Mouse (Mus musculus) heart, adult 18-20 months (tissue): ENCODE measurements around the gene Serpinf2. TPM values are rescaled to one million over a fixed set of nuclear protein-coding genes. Genes with fewer than 3 reads are reported as not detected.

ENCODE experiments used
- DNase-seq, 2 experiments: peaks; one replicate each; pipeline ENCODE4 v3.0.0; 2021 to 2022; ENCODE audit warnings: mixed read lengths in 1 of 2
- long read RNA-seq, 2 experiments: library from polyadenylated mRNA; stranded (forward); transcript quantifications; one replicate each; pipeline ENCODE4 v2.0.0; 2021
- total RNA-seq, 2 experiments: library from RNA; stranded (reverse); gene quantifications; 2 replicates each; pipeline ENCODE4 v1.2.3; 2021

Serpinf2 gene
- total RNA-seq, result not detected
- long read RNA-seq, experiment 1, result 0 reads
- long read RNA-seq, experiment 2, result 0 reads

DNA sequence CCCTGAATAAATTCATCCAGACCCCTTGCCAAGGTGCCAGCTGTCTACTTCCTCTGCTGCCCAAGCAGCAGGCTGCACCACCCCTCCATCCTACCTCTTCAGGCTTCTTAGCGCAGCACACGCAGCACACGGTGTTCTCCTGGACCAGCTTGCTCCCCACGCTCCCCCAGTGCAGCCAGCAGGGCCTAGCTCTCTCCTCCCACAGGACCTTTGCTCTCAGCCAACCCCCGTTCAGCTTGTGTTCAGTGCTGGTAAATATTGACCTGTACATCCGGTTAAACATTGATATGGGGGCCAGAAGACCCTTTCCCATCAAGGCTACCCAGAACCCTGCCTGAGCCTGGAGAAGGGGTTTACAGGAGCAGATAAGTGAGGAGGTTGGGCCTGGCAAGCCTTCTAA lies at the start of gene Serpinf2:
Serpinf2 (minus strand) TSS at position 229 of the 400 bp plus-strand sequence.
- no peak for DNase-seq

GRCm38 (mm10) chr11:75487496-75487895 lies 48.1 kb upstream of the Serpinf2 start:
- no peak for DNase-seq

- DNase-seq, result peak; percentile 99 to 100
Observed at GRCm38 (mm10) chr11:75486601-75487285, 47.4 kb upstream of the Serpinf2 start, which contains the start of gene Prpf8. Gene Prpf8 (plus strand): TSS chr11:75486816.

- DNase-seq, result no peak
Observed at GRCm38 (mm10) chr11:75486192-75486591, 46.8 kb upstream of the Serpinf2 start.

DNA sequence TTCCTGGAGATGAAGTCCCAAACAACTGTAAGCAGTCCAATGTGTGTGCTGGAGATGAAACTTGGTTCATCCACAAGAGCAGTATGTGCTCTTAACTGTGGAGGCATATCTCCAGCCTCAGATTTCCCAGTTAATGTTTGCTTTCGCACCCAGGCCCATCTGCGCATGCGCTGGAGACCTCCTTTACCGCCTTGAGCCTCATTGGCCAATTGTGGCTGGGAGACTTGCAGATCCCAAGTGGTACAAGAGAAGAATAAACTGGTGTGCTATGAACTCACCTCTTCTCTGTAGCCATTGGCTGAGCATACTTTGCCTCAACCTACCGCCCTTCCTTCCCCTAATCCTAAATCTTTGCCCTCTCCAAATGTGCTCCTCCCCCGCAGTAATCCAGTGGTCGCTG lies 34.0 kb upstream of the Serpinf2 start:
- no peak for DNase-seq

DNA sequence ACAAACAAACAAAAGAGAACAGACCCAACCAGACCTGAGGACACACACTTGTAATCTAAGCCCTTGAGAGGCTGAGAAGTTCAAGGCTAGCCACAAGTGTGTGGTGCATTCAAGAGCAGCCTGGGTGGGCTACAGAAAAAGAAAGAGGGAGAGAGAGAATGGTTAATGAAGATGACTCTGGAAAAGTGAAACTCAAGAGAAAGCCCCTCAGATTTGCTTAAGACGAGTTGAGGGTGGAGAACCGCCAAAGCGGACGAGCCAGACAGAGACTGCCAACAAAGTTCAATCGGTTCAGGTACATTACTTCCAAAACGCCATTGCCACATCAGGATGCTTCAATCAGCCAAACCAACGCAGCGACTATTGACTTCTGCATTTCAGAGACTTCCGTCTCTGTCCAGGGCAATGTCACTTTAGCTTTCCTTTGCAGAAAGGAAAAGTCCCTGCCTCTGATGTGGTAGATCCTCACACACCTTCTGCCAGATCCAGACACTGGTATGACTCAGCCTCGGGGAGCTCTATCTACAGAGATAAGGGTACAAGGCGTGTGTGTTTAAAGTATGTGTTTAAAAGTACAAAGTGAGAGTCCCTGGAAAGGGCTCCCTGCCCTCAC lies 33.2 kb upstream of the Serpinf2 start:
- DNase-seq, result no peak

GRCm38 (mm10) chr11:75470675-75471074 lies 31.3 kb upstream of the Serpinf2 start:
- DNase-seq, result no peak

- DNase-seq, result no peak
Observed at GRCm38 (mm10) chr11:75469261-75469660, 29.9 kb upstream of the Serpinf2 start.

- DNase-seq, result no peak
Observed at GRCm38 (mm10) chr11:75468410-75468809, 29.0 kb upstream of the Serpinf2 start.

DNA sequence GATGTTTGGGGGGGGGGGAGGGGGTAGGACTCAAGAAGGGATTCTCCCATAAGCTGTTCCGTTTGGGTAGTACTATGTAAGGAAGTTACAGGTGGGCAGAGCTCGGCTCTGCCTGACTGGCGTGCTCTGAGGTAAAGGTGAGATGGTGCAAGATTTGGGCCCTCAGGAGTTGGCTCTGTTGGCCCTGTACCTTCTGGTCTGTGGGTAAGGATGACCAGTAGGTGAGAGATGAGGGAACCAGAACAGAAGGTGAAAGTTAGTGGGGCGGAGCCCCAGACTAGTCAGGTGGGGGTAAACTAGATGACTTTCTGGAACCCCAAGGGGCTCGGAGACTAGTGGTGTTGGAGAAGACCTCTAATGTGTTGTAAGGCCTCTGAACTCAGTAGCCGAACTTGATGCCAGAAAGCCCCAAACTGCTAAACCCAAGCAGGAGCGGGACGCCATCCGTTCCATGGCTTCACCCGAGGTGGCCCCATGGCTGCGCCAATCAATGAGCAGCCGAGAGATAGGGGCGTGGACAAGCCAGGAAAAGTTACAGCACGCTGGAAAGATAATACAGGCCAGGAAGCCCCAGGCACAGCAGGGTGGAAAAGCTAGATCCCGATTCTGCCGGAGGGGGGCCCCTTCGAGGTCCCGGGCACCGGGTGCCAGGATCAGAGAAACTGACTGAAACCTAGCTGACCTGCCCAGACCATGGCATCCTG lies 28.3 kb upstream of the Serpinf2 start:
- peak; percentile 81 to 83 for DNase-seq

DNA sequence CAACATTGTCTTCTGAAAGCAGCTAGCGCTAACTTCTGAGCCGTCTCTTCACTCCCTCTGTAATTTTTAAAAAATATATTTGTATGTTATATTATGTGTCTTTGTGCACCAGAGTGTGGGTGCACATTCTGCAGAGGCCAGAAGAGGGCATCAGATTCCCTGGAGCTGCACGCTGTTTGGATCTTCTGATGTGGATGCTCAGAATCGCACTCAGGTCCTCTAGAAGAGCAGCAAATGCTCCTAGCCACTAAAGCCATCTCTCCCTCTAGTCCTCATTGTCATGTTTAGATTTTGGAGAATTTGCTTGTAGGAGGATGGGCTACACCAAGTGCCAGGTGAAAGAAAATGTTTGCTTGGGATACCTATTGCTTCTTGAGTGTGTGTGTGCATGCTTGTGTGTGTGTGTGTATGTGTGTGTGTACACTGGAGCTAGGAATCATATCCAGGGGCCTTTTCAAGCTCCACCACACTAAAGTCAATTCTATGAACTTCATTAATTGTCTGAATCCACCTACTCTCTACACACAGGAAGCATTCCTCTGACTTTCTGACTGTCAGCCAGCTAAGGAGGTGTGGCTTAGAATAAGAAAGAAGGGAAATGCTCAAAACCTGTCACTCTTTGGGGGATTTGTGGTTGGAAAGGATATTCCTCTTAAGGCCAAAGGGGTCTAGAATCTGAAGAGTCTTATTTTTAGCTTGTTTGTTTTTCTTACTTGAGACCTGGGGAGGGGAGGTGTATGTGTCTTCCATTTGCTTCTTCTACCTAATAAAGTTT lies 27.5 kb upstream of the Serpinf2 start:
- no peak for DNase-seq

DNA sequence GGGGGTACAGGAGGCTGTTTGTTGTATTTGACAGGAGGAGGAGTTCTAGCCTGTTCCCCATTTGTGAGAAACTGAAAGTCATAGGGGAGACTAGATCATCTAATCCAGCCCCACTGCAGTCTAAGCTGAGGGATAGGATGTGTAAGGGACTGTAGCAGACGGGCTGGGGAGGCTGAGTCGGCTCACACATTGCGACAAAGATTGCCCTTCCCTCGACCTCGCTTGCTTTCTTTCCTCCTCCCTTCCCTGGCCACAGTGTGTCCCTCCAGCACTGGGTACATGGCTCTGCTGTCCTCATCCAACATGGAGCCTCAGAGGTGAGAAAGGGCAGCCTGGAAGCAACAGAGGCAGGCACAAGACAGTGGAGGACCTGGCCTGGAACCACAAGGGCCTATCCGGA lies 25.7 kb upstream of the Serpinf2 start:
- DNase-seq, result no peak

- no peak for DNase-seq
Observed at GRCm38 (mm10) chr11:75464417-75464816, 25.0 kb upstream of the Serpinf2 start.

DNA sequence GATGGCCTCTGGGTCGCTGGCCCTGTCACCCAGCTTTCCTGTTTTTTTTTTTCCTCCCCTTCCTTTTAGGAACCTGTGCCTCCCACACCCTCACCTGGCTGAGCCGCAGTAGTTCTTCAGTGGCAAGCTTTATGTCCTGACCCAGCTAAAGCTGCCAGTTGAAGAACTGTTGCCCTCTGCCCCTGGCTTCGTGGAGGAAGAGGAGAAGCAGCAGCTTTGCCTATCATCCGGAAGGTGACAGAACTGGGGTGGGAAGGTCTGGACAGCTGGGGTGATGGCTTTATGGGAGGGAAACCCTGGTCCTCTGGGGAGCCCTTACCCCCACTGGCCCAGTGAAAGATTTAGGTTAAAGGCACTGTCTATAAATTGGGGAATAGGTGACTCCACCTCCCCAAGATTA lies 24.2 kb upstream of the Serpinf2 start:
- DNase-seq, result no peak

DNA sequence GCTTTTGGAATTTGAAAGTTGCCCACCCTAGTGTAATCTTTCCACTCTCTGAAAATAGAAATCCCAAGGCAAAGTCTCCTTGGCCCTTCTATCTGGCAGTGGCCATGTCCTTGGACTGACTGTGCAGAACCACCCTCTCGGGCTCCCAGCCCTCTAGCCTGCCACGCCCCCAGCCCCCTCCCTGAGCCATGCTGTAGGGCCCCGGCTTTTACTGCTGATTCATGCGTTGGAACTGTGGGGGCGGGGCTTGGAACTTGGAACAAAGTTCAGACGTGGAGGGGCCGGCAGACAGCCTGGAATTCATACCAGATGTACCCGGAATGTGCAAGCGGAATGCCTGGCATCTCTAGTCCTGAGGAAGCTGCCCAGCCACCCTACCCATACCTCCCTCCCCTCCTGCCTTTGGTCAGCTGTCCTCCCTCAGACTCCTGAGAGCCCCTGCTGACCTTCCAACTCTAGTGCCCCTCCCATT lies 23.5 kb upstream of the Serpinf2 start:
- DNase-seq, result peak; percentile 95 to 96

DNA sequence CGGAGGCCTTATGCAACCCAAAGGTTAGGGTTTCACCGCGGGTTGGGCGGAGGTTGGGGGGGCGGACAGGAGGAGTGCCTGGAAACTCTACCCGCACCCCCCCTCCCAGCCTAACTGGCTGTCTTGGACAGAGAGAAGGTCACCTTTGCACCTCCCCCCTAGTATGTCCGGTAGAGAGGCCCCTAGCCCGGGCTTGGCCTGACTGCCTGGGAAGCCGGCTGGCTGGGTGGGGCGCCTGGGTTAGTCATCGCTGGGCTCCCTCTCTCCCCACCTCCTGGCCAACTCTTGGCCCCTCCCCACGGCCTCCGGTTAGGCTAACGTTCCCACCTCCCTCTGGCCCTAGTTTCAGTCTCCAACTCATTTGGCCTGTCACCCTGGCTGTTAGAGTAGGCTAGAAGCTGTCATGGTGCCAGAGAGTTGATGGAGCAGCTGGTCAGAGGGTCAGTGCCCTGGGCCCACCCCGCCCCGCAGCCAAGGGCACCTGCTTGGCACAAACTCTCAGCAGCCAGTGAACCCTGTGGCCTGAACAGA lies 22.9 kb upstream of the Serpinf2 start:
- DNase-seq, result peak; percentile 89 to 95

DNA sequence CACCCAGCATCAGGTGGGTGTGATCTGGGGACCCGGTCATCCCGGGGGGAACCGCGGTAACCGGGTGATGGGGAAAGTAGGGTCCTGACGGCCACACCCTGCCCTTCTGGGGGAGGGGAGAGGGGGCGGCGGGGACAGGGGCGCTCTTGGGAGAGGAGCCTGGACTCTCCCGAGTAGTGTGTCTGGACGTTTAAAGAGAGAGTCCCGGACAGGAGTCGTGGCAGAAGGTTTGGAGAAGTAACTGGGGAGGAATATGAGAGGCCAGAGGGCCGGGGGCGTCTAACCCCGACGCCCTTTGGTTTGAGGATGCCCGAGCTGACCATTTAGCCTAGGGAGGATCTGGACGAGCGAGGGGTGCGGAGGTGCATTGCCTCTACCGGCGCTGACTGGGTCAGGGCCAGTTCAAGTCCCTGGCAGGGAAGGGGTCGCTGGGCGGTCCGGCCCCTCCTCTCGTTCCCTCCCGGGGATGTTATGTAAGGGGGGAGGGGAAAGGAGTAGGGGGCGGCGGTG lies 22.4 kb upstream of the Serpinf2 start:
- no peak for DNase-seq

DNA sequence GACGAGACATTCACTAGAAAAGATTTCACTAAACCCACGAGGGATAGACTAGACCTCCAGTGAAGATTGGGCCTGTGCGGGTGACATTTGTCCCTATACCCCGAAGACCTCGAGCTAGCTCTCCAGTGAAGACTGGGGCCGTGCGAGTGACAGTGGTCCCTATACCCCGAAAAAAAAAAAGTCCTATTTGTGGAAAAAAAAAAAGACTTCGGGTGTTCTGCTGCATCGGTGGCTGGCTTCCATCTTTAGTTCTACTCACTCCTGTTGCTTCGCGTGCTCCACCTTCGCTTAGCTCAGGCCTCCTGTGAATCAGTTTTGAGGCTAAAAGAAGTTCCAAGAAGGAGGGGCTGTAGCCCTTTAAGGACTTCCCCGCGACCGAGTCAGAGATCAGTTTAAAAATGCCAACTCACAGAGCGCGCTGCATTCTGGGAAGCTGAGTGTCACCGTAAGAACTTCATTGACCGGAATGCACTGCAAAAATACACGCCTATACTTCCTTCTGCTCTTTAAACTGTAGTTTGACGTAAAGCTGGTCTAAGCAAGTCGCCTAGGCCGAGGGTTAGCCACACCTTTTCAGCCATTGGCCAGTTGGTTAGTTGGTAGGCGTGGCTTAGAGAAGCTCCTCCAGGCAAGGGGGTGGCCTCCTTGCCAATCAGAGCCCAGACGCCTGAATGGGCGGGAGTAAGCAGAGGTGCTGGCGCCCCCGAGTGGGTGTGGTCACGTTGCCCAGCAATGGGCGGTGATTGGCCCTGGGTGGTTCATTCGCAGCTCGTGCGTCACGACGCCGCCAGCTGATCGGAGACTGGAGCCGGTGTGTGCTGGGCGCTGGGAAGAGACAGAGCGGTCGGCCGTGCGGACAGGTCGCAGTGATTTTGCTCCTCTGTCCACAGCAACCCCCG lies 21.7 kb upstream of the Serpinf2 start, which contains the start of gene Tlcd2:
Tlcd2 (plus strand) TSS at position 872 of the 899 bp plus-strand sequence.
- DNase-seq, result peak; percentile 99 to 100

DNA sequence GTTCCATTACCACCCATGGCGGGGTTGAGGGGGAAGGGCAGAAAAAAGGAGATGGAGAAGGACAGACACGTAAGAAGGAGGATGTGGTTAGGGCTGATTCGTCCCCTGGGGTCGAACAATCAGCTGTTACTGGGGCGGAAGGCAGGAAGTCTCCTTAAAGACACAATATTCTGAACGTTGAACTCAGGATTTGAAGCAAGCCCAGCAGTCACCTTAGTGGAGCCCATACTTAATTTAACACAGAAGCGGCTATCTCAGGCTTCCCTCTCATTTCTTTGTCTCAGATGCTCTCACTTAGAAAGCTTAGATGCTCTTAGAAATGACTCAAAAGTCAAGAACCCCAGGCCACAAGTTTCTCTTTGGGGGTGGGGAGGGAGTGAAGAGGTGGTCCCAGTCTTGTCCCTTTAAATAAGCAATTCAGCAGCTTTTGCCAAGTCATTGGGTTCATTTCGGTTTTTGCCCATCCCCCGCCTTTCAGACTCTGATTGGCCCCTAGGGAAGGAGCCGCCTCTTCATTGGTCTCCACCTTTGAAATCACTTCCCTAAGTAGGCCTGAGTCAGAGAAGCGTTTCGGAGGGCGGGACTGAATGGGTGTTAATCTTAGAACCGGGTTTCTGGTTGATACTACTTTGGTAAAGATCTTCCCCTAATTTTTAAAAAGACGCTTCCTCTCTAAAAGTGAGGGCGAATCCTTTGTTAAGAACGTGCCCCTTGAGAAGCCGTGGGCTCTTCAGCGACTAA lies 20.9 kb upstream of the Serpinf2 start:
- DNase-seq, result peak; percentile 94 to 96

GRCm38 (mm10) chr11:75459751-75460102 lies 20.3 kb upstream of the Serpinf2 start:
- DNase-seq, result no peak
